Mouse (Mus musculus) embryonic facial prominence, embryonic 10.5 days (tissue): ENCODE results near the gene Bend6. TPM values are rescaled to one million over a fixed set of nuclear protein-coding genes. Genes with fewer than 3 reads are reported as not detected.
A peak's percentile ranks its signal among the peaks of the same experiment; 100 is the strongest.

Experiments used
- DNase-seq: peaks from one replicate; pipeline ENCODE4 v3.0.0-alpha.2; 2017; ENCODE audit warnings: low spot score
- H3K27ac ChIP-seq: fragments of 300-500 bp; sonication (generic); replicated peaks from 2 replicates; pipeline ENCODE4 v1.5.1; 2016; ENCODE audit warnings: mild to moderate bottlenecking
- H3K27me3 ChIP-seq: fragments of 300-500 bp; sonication (generic); replicated peaks from 2 replicates; pipeline ENCODE4 v1.6.1; 2016; ENCODE audit warnings: low read depth, mild to moderate bottlenecking; ENCODE audit not compliant: poor library complexity, severe bottlenecking
- H3K36me3 ChIP-seq: fragments of 300-500 bp; sonication (generic); replicated peaks from 2 replicates; pipeline ENCODE4 v1.6.1; 2016; ENCODE audit warnings: mild to moderate bottlenecking, moderate library complexity
- H3K4me1 ChIP-seq: fragments of 300-500 bp; sonication (generic); 2 replicates; pipeline ENCODE4 v1.6.1; 2016
- H3K4me3 ChIP-seq: fragments of 300-500 bp; sonication (generic); 2 replicates; pipeline ENCODE4 v1.5.1; 2016; ENCODE audit warnings: mild to moderate bottlenecking, moderate library complexity
- H3K9me3 ChIP-seq: fragments of 300-500 bp; sonication (generic); 2 replicates; pipeline ENCODE4 v1.6.1; 2016; ENCODE audit warnings: mild to moderate bottlenecking
- WGBS: fragments of 180-500 bp; shearing (Covaris S2); methylation state at CpG from one replicate; pipeline ENCODE4 v1.1.7; 2016; 5-methylcytosine and 5-hydroxymethylcytosine counted together
- polyA plus RNA-seq: library from polyadenylated mRNA; unstranded; fragments of >200 nt; fragmentation: Nextera tagmentation; extraction: Ambion mirVana; gene quantifications from 2 replicates; pipeline ENCODE4 v1.2.1, GENCODE M21; 2016

Gene Bend6
- 1.3 and 2.2 TPM in 2 replicates for polyA plus RNA-seq

DNA sequence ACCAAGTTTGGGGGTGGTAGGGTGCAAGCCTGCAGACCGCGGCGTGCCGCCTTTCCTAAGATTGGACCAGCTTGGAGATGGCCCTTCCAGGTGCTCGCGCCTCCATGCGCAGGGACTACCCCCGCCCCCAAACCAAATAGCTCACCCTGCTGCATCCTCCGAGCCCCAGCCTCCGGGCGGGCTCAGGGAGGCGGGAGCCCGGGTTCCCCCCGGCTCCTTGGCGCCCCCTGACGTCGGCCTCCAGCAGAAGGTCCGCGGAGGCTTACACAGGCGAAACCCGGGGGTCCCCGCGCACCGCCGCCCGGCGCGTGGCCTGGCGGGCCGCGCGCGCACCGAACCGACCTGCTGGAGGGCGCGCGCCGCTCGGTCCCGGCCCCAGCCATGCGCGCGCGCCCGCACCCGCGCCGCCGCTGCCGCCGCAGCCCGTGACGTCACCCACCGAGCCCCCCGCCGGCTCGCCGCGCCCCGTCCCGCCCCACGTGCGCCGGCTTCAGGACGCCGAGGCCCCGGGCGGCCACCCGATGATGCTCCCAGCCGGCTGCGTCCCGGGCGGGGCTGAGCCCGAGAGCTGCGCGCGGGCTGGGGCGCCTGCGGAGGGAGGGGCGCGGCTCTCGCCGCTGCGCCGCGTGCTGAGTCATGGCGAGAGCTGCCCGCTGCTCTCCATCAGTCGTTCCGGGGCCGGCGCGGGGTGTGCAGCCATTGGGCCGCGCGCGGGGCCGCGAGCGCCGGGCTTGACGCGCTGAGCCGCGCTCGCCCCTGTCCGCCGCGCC, at the start of gene Bend6:
Bend6 (minus strand) TSS at position 396 of the 770 bp plus-strand sequence.
- Histone ChIP-seq H3K27me3 (peaks cover 50% of the 10 kb centered on the region), H3K4me3 (peak within 1 kb of the TSS; percentile 73), H3K9me3 (no peaks in the 10 kb centered on the region), H3K27ac (peak within 1 kb of the TSS; percentile 86), H3K36me3 (no peaks in the 10 kb centered on the region), H3K4me1 (peaks cover 25% of the 10 kb centered on the region)
- DNase-seq, result peak; percentile 82
- 1% methylated on average over 109 of the region's 110 CpGs for WGBS

- H3K4me3 ChIP-seq, result no peak overlapping the region
- no peaks in the 10 kb centered on the region for H3K4me1 ChIP-seq
- no peaks in the 10 kb centered on the region for H3K9me3 ChIP-seq
- H3K27me3 ChIP-seq, result no peaks in the 10 kb centered on the region
- 95% methylated on average over 6 of the region's 6 CpGs for WGBS
- H3K27ac ChIP-seq, result no peak overlapping the region
- no peak for DNase-seq
- H3K36me3 ChIP-seq, result no peaks in the 10 kb centered on the region
Observed at GRCm38 (mm10) chr1:33955626-33956025, 48.0 kb upstream of the Bend6 start.

GRCm38 (mm10) chr1:33948511-33948910, 40.9 kb upstream of the Bend6 start:
- peaks cover 6% of the 10 kb centered on the region; the same call in 1 of the 2 replicates for H3K4me1 ChIP-seq
- no peak overlapping the region for H3K4me3 ChIP-seq
- no peaks in the 10 kb centered on the region for H3K9me3 ChIP-seq
- WGBS, result 86% methylated on average over 5 of the region's 5 CpGs
- H3K36me3 ChIP-seq, result no peaks in the 10 kb centered on the region
- no peak for DNase-seq
- no peaks in the 10 kb centered on the region for H3K27me3 ChIP-seq
- H3K27ac ChIP-seq, result no peak overlapping the region

- H3K27me3 ChIP-seq, result no peaks in the 10 kb centered on the region
- peaks cover 6% of the 10 kb centered on the region; the same call in 1 of the 2 replicates for H3K4me1 ChIP-seq
- DNase-seq, result no peak
- 90% methylated on average over 6 of the region's 6 CpGs for WGBS
- no peaks in the 10 kb centered on the region for H3K36me3 ChIP-seq
- H3K9me3 ChIP-seq, result no peaks in the 10 kb centered on the region
- H3K27ac ChIP-seq, result no peak overlapping the region
- no peak overlapping the region for H3K4me3 ChIP-seq
Observed at GRCm38 (mm10) chr1:33947838-33948237, 40.2 kb upstream of the Bend6 start.

DNA sequence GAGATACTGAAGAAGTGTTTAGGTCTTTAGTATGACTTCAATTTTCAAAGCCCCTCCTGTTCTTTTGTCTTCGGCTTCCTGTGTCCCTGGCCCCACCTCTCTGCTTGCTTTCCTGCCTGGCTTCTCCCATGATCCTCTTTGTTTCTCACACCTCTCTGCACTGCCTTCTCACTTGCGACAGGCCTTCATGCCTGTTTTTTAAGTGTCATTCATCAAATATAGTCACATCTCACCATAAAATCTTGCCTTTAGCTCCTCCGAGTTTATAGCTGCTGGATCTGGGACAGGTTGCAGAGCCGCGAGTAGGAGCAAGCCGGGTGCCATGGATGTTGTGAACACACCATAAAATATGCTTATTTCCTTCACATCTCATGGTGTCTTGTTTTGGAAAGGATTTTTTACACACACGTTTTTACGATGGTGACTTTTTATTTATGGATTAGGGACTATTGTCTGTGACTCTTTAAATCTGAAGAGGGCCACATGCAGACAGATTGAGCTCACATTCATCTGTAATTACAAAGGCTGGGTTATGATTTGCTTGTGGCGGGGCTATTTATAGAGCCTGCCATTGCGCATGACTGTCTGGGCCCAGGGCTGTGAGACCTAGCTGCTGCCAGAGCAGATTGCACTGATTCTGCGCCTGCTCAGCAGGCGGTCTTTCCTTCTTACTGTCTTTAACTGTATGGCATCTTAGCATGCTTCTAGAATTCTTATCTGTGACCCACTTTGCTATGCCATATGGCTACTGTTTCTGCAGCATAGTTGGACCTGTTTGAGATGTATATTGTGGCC, 39.2 kb upstream of the Bend6 start:
- H3K27me3 ChIP-seq, result no peaks in the 10 kb centered on the region
- H3K4me1 ChIP-seq, result peaks cover 6% of the 10 kb centered on the region; the same call in 1 of the 2 replicates
- no peaks in the 10 kb centered on the region for H3K36me3 ChIP-seq
- H3K27ac ChIP-seq, result no peak overlapping the region
- DNase-seq, result no peak
- no peaks in the 10 kb centered on the region for H3K9me3 ChIP-seq
- 90% methylated on average over 12 of the region's 12 CpGs for WGBS
- no peak overlapping the region for H3K4me3 ChIP-seq

- Histone ChIP-seq H3K36me3 (no peaks in the 10 kb centered on the region), H3K27ac (no peak overlapping the region), H3K9me3 (no peaks in the 10 kb centered on the region), H3K27me3 (no peaks in the 10 kb centered on the region), H3K4me1 (peaks cover 6% of the 10 kb centered on the region; the same call in 1 of the 2 replicates), H3K4me3 (no peak overlapping the region)
- no peak for DNase-seq
- 91% methylated on average over 6 of the region's 6 CpGs for WGBS
Observed at GRCm38 (mm10) chr1:33945756-33946155, 38.1 kb upstream of the Bend6 start.

- Histone ChIP-seq H3K9me3 (no peaks in the 10 kb centered on the region), H3K27ac (no peak overlapping the region), H3K27me3 (no peaks in the 10 kb centered on the region), H3K36me3 (no peaks in the 10 kb centered on the region), H3K4me1 (peaks cover 6% of the 10 kb centered on the region; the same call in 1 of the 2 replicates), H3K4me3 (no peak overlapping the region)
- no peak for DNase-seq
- 73% methylated on average over 17 of the region's 17 CpGs for WGBS
Observed at GRCm38 (mm10) chr1:33944977-33945750, 37.5 kb upstream of the Bend6 start.

DNA sequence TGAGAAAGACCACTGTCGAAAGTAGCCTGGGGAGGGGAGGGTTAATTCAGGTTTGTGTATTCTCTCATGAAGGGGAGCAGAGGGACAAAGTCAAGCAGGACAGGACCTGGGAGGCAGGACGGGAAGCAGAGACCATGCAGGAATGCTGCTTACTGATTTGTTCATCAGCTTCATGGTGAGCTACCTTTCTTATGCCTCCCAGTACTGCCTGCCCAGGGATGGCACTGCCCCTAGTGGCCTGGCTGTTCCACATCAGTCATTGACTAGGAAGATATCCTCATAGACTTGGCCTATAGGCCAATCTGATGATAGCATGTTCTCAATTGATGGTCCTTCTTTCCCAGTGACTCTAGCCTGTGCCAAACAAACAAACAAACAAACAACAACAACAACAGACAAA, 36.3 kb upstream of the Bend6 start:
- Histone ChIP-seq H3K27ac (no peak overlapping the region), H3K27me3 (no peaks in the 10 kb centered on the region), H3K4me3 (no peak overlapping the region), H3K9me3 (no peaks in the 10 kb centered on the region), H3K36me3 (no peaks in the 10 kb centered on the region), H3K4me1 (peaks cover 6% of the 10 kb centered on the region; the same call in 1 of the 2 replicates)
- no peak for DNase-seq
- WGBS, result 80% methylated on average over 2 of the region's 2 CpGs

DNA sequence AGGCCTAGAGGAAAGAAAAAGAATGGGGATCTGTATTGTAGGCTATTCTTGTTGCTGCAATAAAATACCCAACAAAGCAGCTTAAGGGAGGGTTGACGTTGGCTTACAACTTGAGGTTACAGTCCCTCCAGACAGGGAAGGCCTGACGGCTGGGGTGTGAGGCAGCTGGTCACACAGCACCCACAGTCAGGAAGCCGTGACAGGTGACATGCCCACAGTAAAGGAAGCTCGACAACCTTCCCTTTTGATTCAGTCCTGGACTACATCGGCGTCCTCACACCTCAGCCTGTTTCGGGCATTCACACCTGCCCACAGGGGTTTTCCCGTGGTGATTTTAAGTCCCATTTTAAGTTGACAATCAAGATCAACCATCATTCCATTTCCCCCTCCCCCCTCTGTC, 35.0 kb upstream of the Bend6 start:
- no peak for DNase-seq
- no peaks in the 10 kb centered on the region for H3K27me3 ChIP-seq
- H3K9me3 ChIP-seq, result no peaks in the 10 kb centered on the region
- H3K27ac ChIP-seq, result no peak overlapping the region
- H3K4me3 ChIP-seq, result no peak overlapping the region
- peaks cover 6% of the 10 kb centered on the region; the same call in 1 of the 2 replicates for H3K4me1 ChIP-seq
- WGBS, result 91% methylated on average over 8 of the region's 8 CpGs
- no peaks in the 10 kb centered on the region for H3K36me3 ChIP-seq

DNA sequence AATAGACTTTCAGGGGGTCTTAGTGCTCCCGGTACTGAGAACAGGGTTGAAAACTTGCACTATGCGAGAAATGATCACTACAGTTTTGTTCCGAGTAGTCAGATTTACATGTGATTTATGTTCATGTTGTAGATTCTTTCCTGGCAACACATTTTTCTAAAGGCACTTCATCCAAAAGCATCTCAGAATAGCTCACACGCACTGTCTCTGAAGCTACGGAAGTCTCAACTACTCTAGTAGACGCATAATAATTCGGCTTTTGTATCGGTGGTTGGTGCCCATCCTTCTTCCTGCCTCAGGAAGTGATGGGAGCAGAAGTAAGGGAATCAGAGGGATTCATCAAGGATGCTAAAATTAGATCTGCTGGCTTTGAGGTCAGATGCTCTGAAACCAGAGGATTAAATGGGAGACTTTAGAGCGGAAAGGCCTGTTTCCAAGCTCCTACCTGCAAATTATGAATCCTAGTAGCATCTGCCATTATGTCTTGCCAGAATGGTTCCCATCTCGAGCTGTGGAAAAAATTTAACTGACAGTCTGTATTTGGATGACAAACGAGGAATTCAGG, 32.8 kb upstream of the Bend6 start:
- Histone ChIP-seq H3K27ac (no peak overlapping the region), H3K9me3 (no peaks in the 10 kb centered on the region), H3K36me3 (no peaks in the 10 kb centered on the region), H3K4me3 (no peak overlapping the region), H3K27me3 (no peaks in the 10 kb centered on the region), H3K4me1 (peaks cover 6% of the 10 kb centered on the region; the same call in 1 of the 2 replicates)
- DNase-seq, result no peak
- WGBS, result 83% methylated on average over 11 of the region's 11 CpGs

DNA sequence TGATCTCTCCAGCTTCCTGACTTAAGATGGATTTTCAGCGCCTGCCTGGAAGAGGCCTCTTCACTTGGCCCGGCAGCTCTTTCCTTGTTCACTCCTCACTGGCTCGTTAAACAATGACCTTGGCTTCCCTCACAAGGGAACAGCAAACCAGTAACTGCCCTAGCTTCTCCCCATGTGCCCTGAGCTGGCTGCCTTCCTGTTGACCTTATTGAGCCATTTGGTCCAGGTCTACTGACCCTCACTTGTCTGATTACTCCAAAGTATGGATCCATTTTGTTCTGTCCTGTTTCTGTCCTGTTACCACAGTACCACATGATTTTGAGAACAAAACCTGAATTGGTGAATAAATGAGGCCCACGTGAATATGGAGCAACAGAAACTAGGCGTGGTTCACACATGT, 32.2 kb upstream of the Bend6 start:
- H3K4me3 ChIP-seq, result no peak overlapping the region
- H3K9me3 ChIP-seq, result no peaks in the 10 kb centered on the region
- no peak for DNase-seq
- 83% methylated on average over 5 of the region's 5 CpGs for WGBS
- H3K27ac ChIP-seq, result no peak overlapping the region
- H3K36me3 ChIP-seq, result no peaks in the 10 kb centered on the region
- no peaks in the 10 kb centered on the region for H3K27me3 ChIP-seq
- H3K4me1 ChIP-seq, result peaks cover 2% of the 10 kb centered on the region; the same call in 1 of the 2 replicates

GRCm38 (mm10) chr1:33935946-33936345, 28.3 kb upstream of the Bend6 start:
- Histone ChIP-seq H3K4me3 (no peak overlapping the region), H3K27ac (no peak overlapping the region), H3K9me3 (no peaks in the 10 kb centered on the region), H3K36me3 (no peaks in the 10 kb centered on the region), H3K4me1 (peaks cover 4% of the 10 kb centered on the region; the same call in 1 of the 2 replicates), H3K27me3 (no peaks in the 10 kb centered on the region)
- no peak for DNase-seq
- WGBS, result 89% methylated on average over 3 of the region's 3 CpGs
